Mouse (Mus musculus) embryonic fibroblast, embryonic 13.5 days (primary cell): ENCODE data around the gene Tra2a.
"Not testable (repeated sequence)": the region's sequence is repeated elsewhere in the genome, so short reads cannot be mapped to it uniquely, and the experiment has no call there.

Source experiments
- CTCF ChIP-seq: IDR thresholded peaks from 2 replicates; pipeline ENCODE4 v1.5.1; 2011; ENCODE audit warnings: mild to moderate bottlenecking, control low read depth, low read length, moderate library complexity, borderline replicate concordance; ENCODE audit not compliant: insufficient read depth
- POLR2A ChIP-seq: IDR thresholded peaks from 2 replicates; pipeline ENCODE4 v1.6.1; 2011; ENCODE audit warnings: low read depth, mild to moderate bottlenecking, control low read depth, low read length, moderate library complexity

DNA sequence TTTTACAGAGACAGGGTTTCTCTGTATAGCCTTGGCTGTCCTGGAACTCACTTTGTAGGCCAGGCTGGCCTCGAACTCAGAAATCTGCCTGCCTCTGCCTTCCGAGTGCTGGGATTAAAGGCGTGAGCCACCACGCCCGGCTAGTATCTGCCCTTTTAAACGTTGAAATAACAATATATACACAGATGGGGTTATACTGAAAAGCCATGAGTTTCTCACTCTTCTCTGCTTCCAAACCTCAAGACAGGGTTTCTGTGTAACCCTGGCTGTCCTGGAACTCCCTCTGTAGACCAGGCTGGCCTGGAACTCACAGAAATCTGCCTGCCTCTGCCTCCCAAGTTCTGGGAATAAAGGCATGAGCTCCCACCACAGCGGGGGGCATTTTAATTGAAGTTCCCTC lies 613 bp upstream of the Tra2a start:
- not testable (repeated sequence) for TF ChIP-seq CTCF, POLR2A
